ENCODE assay signal across 8 mouse cellular contexts in genomic region chr13:107676310-107677090, GRCm38 (mm10).
DNase-seq lines count a peak whose midpoint lies in the region; ATAC-seq and TF ChIP-seq lines count a peak whose summit lies in the region.

No protein-coding gene starts in this region.

- H3K27ac ChIP-seq in forebrain, embryonic 14.5 days (ENCODE audit: low read depth, low read length): no peak overlapping the region
- H3K27ac ChIP-seq in limb, embryonic 12.5 days: peak overlapping the region; percentile 75
- no peak overlapping the region for H3K27ac ChIP-seq in midbrain, embryonic 12.5 days (replicated peaks)
- H3K27ac ChIP-seq in left cerebral cortex, adult 2 months: no peak overlapping the region

- ATAC-seq in frontal cortex, adult (ENCODE audit: low TSS enrichment): peak; percentile 41; the same call in 1 of the 2 replicates
- ATAC-seq in forebrain, embryonic 14.5 days: peak; percentile 67
- 0 out of 4 replicates have a peak, but pooled peaks have one; percentile 13 to 17 for ATAC-seq in hematopoietic stem cell, adult 5-6 weeks (replicated peaks in 1 of 2; ENCODE audit: insufficient read depth in 1 of 2, low FRiP score in 2 of 2, low TSS enrichment in 1 of 2, low read depth in 1 of 2, poor library complexity in 2 of 2, severe bottlenecking in 2 of 2)
- ATAC-seq in limb, embryonic 12.5 days (ENCODE audit: insufficient number of reproducible peaks, insufficient read depth, low FRiP score, low TSS enrichment, low read depth): peak; percentile 69
- ATAC-seq in midbrain, embryonic 12.5 days (ENCODE audit: low FRiP score, low read depth): peak; percentile 44; the same call in 1 of the 2 replicates

- peaks cover 8% of the 10 kb centered on the region; the same call in 1 of the 2 replicates for H3K4me1 ChIP-seq in forebrain, embryonic 14.5 days (ENCODE audit: control insufficient read depth, insufficient read depth, low read length)
- peaks cover 15% of the 10 kb centered on the region for H3K4me1 ChIP-seq in limb, embryonic 12.5 days (replicated peaks)
- H3K4me1 ChIP-seq in midbrain, embryonic 12.5 days: peaks cover 7% of the 10 kb centered on the region; the same call in 1 of the 2 replicates

- intact Hi-C loops in left cerebral cortex, adult 2 months (cut with DNase I): no loop called here

- 12% methylated on average over 9 of the region's 9 CpGs for whole genome bisulfite sequencing in forebrain, embryonic 14.5 days
- WGBS in limb, embryonic 12.5 days: 13% methylated on average over 9 of the region's 9 CpGs
- WGBS in midbrain, embryonic 12.5 days: 14% methylated on average over 9 of the region's 9 CpGs

- no peak for TF ChIP-seq CTCF in left cerebral cortex, adult 2 months (IDR thresholded peaks at IDR 0.05)

- no peak overlapping the region for H3K4me3 ChIP-seq in forebrain, embryonic 14.5 days (ENCODE audit: low read depth, low read length)
- no peak overlapping the region for H3K4me3 ChIP-seq in limb, embryonic 12.5 days (replicated peaks)
- no peak overlapping the region for H3K4me3 ChIP-seq in midbrain, embryonic 12.5 days
- no peak overlapping the region for H3K4me3 ChIP-seq in left cerebral cortex, adult 2 months

- H3K4me2 ChIP-seq in forebrain, embryonic 14.5 days (ENCODE audit: low read length): no peak overlapping the region
- peak overlapping the region; percentile 30 for H3K4me2 ChIP-seq in limb, embryonic 12.5 days
- H3K4me2 ChIP-seq in midbrain, embryonic 12.5 days (replicated peaks): no peak overlapping the region

- H3K9me3 ChIP-seq in forebrain, embryonic 14.5 days (replicated peaks; ENCODE audit: control insufficient read depth, low read length): no peaks in the 10 kb centered on the region
- no peaks in the 10 kb centered on the region for H3K9me3 ChIP-seq in limb, embryonic 12.5 days
- no peaks in the 10 kb centered on the region for H3K9me3 ChIP-seq in midbrain, embryonic 12.5 days

- no peaks in the 10 kb centered on the region for H3K36me3 ChIP-seq in forebrain, embryonic 14.5 days (ENCODE audit: control insufficient read depth, insufficient read depth, low read length)
- H3K36me3 ChIP-seq in limb, embryonic 12.5 days: no peaks in the 10 kb centered on the region
- H3K36me3 ChIP-seq in midbrain, embryonic 12.5 days: no peaks in the 10 kb centered on the region

- H3K27me3 ChIP-seq in forebrain, embryonic 14.5 days (replicated peaks; ENCODE audit: control insufficient read depth, insufficient read depth, low read length): no peaks in the 10 kb centered on the region
- H3K27me3 ChIP-seq in limb, embryonic 12.5 days: peaks cover 20% of the 10 kb centered on the region
- peaks cover 16% of the 10 kb centered on the region for H3K27me3 ChIP-seq in midbrain, embryonic 12.5 days

- no peak overlapping the region for H3K9ac ChIP-seq in forebrain, embryonic 14.5 days (ENCODE audit: low read length)
- no peak overlapping the region for H3K9ac ChIP-seq in limb, embryonic 12.5 days (replicated peaks)
- no peak overlapping the region for H3K9ac ChIP-seq in midbrain, embryonic 12.5 days (replicated peaks)

- no peak for DNase-seq in frontal cortex, postnatal 14 days (ENCODE audit: low spot score in 2 of 2)
- peak; percentile 34 for DNase-seq in forebrain, embryonic 14.5 days (ENCODE audit: low spot score)
- no peak for DNase-seq in left cerebral cortex, adult 2 months (ENCODE audit: extremely low spot score in 1 of 2, low spot score in 2 of 2)
- DNase-seq in frontal cortex, postnatal 36 days (ENCODE audit: low spot score in 2 of 2): no peak

Comparison
In these comparisons a context has a peak if more than half of its experiments do, and no peak if none do; other contexts are left out.
1. ATAC-seq: peak in every context shown above with its lines; median percentile 69 in limb, embryonic 12.5 days; 67 in forebrain, embryonic 14.5 days; 44 in midbrain, embryonic 12.5 days; 41 in frontal cortex, adult; 15 in hematopoietic stem cell, adult 5-6 weeks.